Mouse (Mus musculus): ENCODE results near the gene Vmn1r17. TPM values are rescaled to one million over a fixed set of nuclear protein-coding genes. Genes with fewer than 3 reads are reported as not detected.

Gene Vmn1r17
- polyA plus RNA-seq (2015; fragmentation: Nextera tagmentation; extraction: Ambion mirVana), result not detected in 2 replicates

GRCm38 (mm10) chr6:57363627-57364026 is at the start of gene Vmn1r17:
Gene Vmn1r17 (minus strand): TSS chr6:57363727.

GRCm38 (mm10) chr6:57403480-57403879 is 40.0 kb upstream of the Vmn1r17 start, which contains the start of gene Vmn1r19:
Gene Vmn1r19 (plus strand): TSS chr6:57403780.

GRCm38 (mm10) chr6:57395683-57396082 is 32.2 kb upstream of the Vmn1r17 start, which contains the start of gene Vmn1r18:
Gene Vmn1r18 (minus strand): TSS chr6:57395783.

GRCm38 (mm10) chr6:57329394-57329793 is 34.1 kb downstream of the Vmn1r17 start, which contains the start of gene Vmn1r16:
Gene Vmn1r16 (minus strand): TSS chr6:57329494.

Other genes with a start within 250 kb of the Vmn1r17 start
- gene Vmn1r11, start 230.3 kb downstream of the Vmn1r17 start, polyA plus RNA-seq (2015; fragmentation: Nextera tagmentation; extraction: Ambion mirVana), result not detected in 2 replicates
- gene Vmn1r12, start 206.8 kb downstream of the Vmn1r17 start, polyA plus RNA-seq (2015; fragmentation: Nextera tagmentation; extraction: Ambion mirVana), result not detected in 2 replicates
- not detected in 2 replicates for gene Vmn1r13, start 160.4 kb downstream of the Vmn1r17 start, polyA plus RNA-seq (2015; fragmentation: Nextera tagmentation; extraction: Ambion mirVana)
- not detected in 2 replicates for gene Vmn1r14, start 132.0 kb downstream of the Vmn1r17 start, polyA plus RNA-seq (2015; fragmentation: Nextera tagmentation; extraction: Ambion mirVana)
- not detected in 2 replicates for gene Vmn1r15, start 105.8 kb downstream of the Vmn1r17 start, polyA plus RNA-seq (2015; fragmentation: Nextera tagmentation; extraction: Ambion mirVana)
- not detected in 2 replicates for gene Vmn1r16, start 34.2 kb downstream of the Vmn1r17 start, polyA plus RNA-seq (2015; fragmentation: Nextera tagmentation; extraction: Ambion mirVana)
- gene Vmn1r18, start 32.1 kb upstream of the Vmn1r17 start, polyA plus RNA-seq (2015; fragmentation: Nextera tagmentation; extraction: Ambion mirVana), result not detected in 2 replicates
- not detected in 2 replicates for gene Vmn1r19, start 40.1 kb upstream of the Vmn1r17 start, polyA plus RNA-seq (2015; fragmentation: Nextera tagmentation; extraction: Ambion mirVana)
- not detected in 2 replicates for gene Vmn1r20, start 65.2 kb upstream of the Vmn1r17 start, polyA plus RNA-seq (2015; fragmentation: Nextera tagmentation; extraction: Ambion mirVana)
- 1.00 and 1.5 TPM in 2 replicates for gene Ppm1k, start 171.7 kb upstream of the Vmn1r17 start, polyA plus RNA-seq (2015; fragmentation: Nextera tagmentation; extraction: Ambion mirVana)
- gene Herc6, start 217.3 kb upstream of the Vmn1r17 start, polyA plus RNA-seq (2015; fragmentation: Nextera tagmentation; extraction: Ambion mirVana), result 8.0 and 10.5 TPM in 2 replicates

Measured in spleen, postnatal 0 days (tissue).